Mouse (Mus musculus) heart, postnatal 4 days (tissue): ENCODE data around the gene Ugt1a9. TPM values are rescaled to one million over a fixed set of nuclear protein-coding genes. Genes with fewer than 3 reads are reported as not detected.

Source experiments
- DNase-seq: peaks from one replicate; pipeline ENCODE4 v3.0.0; 2021
- total RNA-seq, 2 experiments: library from RNA; stranded (reverse); gene quantifications; 2 replicates each; pipeline ENCODE4 v1.2.3; 2021

Gene Ugt1a9
- total RNA-seq, 2 experiments from 2014 or later: not detected

DNA sequence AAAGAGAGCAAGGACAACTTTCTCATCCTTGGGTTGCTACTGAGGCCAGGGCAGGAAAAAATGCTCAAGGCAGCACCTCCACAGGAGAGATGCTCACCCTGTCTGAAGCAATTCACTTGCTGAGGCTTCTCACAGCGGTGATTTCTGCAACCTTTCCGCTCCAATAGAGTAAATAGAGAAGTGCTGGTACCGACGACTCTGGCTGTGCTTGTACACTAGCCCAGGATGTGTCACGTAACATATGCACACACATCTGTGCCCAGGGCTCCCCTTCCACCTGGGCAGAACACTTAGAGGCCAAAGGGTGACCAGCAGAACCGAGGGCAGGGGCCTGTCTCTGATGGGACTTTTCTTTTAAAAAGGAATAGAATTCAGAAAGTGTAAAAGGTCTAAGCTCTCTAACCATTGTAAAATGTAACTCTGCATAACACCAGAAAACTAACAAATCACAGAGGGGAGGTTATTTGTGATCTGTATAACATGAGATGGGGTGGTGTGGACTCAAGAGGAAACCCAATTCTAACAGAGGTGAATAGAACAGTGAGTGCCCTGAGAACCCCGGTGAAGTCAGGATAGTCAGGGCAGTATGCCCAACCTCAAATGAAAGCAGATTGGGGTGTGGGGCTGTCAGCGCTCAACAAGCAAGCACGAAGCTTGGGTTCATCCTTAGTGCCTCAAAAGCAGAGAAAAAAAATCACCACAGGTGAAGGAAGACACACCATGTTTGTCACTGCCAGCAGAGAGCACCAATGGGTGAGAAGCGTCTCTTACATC, 190.2 kb downstream of the Ugt1a9 start:
- DNase-seq: no peak

DNA sequence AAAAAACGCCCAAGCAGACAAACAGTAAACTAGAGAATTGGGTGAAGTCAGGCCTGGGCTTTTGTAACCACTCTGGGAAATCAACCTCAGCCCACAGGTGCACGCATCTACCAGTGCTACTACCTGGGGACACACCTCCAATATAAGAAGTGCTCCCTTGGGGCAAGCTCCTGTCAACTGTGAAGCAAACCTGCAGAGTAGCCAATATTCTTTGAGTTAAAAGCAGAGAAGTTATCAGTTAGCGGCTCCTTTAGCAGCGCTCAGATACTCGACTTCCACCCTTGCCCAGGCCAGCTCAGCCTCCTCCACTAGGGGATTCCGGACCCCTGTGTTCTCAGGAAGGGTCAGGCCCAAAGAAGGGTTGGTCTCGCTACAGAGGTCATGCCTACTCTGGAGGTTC, 191.1 kb downstream of the Ugt1a9 start:
- no peak for DNase-seq

DNA sequence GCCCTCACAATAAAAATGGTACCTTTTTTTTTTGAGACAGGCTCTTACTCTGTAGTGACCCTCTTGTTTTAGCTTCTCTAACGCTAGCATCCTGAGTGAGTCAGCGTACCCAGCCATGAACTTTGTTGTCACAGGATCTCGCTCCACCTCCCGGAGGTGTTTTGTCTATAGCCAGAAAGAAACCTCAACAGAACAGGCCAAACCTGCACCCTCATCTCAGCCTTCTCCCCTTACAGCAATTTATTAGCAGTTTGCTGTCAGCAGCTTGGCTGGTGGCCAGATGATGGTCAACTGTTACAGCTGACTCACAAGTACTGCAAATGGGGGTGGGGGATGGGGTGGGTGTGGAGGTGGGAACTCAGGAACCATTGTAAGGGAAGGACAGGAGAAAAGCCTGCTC, 191.7 kb downstream of the Ugt1a9 start:
- peak; percentile 77 for DNase-seq

DNA sequence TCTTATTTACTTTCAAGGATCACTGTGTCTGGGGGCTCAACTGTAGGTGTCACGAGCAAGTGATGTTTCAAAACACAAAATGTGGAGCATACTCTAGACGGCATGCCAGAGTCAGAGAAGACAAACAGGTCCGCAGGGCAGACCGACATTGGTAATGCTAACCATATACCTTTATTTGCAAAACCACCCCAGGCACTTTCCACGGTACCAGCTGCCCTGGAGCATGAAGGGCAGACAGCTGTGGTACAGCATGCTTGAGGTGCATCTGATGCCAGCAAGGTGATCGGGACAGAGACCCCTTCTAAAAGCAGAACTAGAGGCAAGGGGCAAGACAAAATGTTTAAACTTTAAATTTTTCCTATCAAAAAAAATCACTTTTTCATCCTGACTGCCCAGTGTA, 192.4 kb downstream of the Ugt1a9 start:
- no peak for DNase-seq

DNA sequence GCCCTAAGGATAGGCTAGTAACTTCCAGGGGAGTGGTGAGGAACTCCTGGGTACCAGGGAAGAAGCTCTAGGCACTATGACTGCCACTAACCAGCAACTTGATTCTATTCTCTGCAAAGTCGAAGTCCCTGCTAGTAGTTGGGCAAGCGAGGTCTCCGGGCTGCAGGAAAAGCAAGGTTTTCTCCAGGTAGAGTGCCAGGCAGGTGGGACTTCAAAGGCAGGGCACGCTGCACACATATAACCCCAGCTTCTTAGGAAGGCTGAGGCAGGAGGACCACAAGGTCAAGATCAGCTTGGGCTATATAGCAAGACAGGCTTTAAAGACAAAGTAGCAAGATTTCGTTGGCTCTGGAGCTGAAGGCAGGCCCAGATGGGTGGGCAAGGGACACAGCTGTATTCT, 193.2 kb downstream of the Ugt1a9 start:
- DNase-seq: no peak

DNA sequence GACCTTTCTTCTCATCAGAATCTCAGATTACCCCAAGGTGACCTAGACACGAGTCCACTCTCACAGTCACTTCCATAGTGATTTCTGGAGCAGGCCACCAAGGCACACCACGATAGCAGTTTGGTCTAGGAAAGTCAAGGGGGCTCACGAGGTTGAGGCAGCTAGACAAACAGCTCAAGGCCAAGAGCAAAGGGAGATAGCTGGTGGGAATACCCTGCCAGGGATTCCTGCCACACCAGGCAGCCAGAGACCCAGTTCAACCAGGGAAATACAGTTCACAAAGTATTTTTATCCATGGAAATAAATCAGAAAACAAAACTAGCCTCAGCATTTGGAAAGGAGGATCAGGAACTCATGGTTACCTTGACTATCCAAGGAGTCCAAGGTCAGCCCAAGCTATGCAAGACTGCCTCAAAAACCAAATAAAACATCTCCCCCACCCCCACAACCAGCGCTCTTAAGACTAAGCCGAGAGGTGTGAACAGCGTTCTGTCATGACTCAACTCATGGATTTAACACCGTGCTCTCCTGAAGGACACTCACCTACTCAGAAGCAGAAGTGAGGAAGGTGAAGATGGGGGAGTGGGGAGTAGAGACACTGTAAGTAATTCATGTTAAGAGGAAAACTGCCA, 193.8 kb downstream of the Ugt1a9 start:
- no peak for DNase-seq

DNA sequence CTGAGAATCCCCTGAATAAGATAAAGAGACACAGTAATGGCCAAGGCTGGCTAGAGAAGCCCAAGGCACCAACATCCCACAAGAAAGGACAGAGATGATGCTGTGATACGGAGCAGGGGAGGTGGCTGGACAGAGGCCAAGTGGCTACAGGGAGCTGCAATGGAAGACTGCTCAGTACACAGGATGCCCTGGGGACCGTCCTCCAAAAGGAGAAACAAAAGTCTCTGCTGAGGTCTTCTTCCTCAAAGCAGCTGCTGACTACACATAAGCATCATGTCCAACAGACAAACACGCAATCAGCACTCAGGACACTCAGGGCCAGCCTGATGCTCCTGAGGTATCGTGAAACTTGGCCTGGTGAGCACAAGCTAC, 194.3 kb downstream of the Ugt1a9 start:
- DNase-seq: no peak

DNA sequence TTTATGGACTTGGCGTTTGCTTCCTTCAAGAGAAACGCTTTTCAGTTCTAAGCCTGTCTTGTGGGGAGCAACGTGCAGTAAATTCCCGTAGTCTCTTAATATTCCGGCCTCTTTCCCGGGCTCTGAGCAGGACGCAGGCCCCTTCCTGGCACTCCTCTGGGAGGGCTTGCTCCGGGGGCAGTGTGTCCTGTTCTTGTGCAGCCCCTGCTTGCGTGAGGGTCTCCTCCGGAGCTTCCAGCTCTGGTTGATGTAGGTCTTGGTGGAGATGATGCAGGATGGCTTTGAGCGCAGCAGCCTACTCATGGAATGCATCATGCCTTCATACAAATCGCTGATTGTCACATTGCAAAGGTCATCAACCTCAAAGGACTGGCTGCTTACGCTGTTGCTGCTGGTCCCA, 195.5 kb downstream of the Ugt1a9 start:
- DNase-seq: no peak

DNA sequence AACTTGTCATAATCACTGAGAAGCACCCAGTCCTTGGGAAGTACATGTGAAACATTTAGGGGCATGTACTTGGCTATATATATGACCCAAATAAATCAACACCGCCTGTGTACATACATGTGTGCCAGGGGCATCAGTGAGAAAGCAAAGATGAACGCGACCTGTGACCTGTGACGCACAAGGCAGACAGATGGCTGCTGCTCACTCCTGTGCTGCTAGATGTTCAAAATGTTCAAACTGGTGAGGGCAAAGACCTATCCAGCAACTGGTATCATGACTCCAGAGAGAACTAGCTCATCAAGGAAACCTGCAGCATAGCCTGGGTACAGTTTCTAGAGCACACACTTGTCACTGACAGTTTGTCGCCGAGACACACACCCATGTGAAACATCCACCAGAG, 196.9 kb downstream of the Ugt1a9 start:
- DNase-seq: no peak

DNA sequence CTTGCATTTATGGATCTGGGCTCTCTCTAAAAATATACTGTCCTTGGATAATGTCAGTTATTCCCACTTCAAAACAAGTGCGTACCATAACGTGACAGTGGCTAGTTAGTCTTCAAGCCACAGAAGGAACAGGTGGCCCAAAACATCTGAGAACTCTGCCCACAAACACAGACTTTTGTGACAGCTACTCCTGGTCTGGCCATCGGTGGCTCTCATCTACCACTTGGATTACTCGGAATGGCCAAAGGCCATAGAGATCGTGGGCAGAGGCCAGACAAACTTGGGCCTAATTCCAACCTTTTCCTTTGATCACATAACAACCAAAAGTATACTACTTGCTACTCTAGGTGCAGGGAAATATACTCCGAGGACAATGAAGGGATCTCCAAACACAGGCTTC, 197.5 kb downstream of the Ugt1a9 start:
- no peak for DNase-seq

Other genes starting within 250 kb of the Ugt1a9 start
- gene Dgkd, start 217.5 kb upstream of the Ugt1a9 start, total RNA-seq: 10 to 100 TPM; 53.4 to 55.2 TPM
- 10 to 100 TPM; 24.8 to 26.2 TPM for gene Usp40, start 62.2 kb upstream of the Ugt1a9 start, total RNA-seq
- not detected for gene Ugt1a10, start 15.4 kb upstream of the Ugt1a9 start, total RNA-seq
- gene Ugt1a8, start 17.0 kb downstream of the Ugt1a9 start, total RNA-seq: not detected
- 1 to 10 TPM in 1 of 2 experiments, under 1 TPM in 1; 0.72 to 1.2 TPM for gene Ugt1a7c, start 24.3 kb downstream of the Ugt1a9 start, total RNA-seq
- gene Ugt1a6b, start 32.5 kb downstream of the Ugt1a9 start, total RNA-seq: 1 to 10 TPM in 1 of 2 experiments, not detected in 1; 1.1 TPM
- gene Ugt1a6a, start 64.0 kb downstream of the Ugt1a9 start, total RNA-seq: under 1 TPM; 0.63 to 0.81 TPM
- gene Ugt1a5, start 95.2 kb downstream of the Ugt1a9 start, total RNA-seq: not detected
- not detected for gene Ugt1a2, start 129.8 kb downstream of the Ugt1a9 start, total RNA-seq
- 1 to 10 TPM; 1.6 to 1.8 TPM for gene Dnajb3, start 135.0 kb downstream of the Ugt1a9 start, total RNA-seq
- not detected for gene Ugt1a1, start 141.2 kb downstream of the Ugt1a9 start, total RNA-seq
- gene Mroh2a, start 156.2 kb downstream of the Ugt1a9 start, total RNA-seq: under 1 TPM in 1 of 2 experiments, not detected in 1; 0.02 TPM
- gene Hjurp, start 206.8 kb downstream of the Ugt1a9 start, total RNA-seq: 100 to 1,000 TPM in 1 of 2 experiments, 10 to 100 TPM in 1; 97.1 to 100 TPM
- gene Trpm8, start 206.9 kb downstream of the Ugt1a9 start, total RNA-seq: not detected